Mouse (Mus musculus): Measurements from ENCODE around the gene Hs3st2.

Hs3st2 gene

DNA sequence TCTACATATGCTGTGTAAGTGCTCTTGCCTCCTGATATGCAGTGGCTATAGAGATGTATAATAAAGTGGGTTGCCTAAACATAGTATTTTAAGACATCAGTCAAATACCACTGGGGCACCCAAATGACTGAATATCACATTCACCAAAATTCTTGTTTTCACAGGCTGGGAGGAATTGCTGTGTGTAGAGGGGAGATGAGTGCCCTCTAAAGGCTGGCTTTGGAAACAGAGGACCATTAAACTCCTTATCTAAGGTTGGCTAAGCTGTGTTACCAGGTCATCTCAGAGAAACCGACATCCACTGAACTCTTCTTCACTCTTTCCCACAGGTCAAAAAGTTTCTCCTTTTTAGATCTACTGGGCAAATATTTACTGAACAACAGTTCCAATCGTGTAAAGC lies 150.8 kb downstream of the Hs3st2 start:
- no peak for DNase-seq (ENCODE audit: low spot score in 2 of 2)

DNA sequence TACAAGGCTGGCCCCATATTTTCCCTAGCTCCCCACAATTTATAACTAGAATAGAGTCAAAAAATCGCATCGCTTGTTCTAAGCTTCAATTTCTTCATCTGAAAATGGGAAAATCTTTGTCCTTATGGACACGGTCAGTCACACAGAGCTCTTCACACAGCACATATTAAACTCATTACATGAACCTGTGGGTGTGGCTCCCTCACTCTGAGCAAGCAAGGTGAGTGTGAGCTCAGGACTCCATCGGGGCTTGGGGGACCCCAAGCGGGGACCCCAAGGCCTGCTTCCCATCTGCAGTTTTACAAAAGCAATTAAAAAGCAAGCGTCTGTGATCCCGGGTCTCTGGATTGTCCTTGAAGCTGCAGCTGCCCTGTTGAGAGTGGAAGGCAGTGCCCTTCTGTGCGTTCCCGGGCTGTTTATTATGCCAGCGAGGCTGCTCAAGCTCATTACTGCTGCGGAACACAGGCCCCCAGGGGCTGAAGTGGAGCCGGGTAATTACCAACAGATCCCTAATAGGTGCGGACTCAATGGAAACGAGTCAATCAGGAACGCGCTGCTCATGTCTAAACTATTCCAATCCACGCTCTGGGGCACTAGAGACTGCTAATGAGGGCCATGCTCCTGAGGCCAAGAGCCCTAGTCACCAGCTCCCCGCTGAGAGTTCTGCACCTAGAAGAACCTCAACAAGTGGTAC lies 157.8 kb downstream of the Hs3st2 start:
- DNase-seq (ENCODE audit: low spot score in 2 of 2): no peak
